Mouse (Mus musculus): ENCODE data around the gene Ttyh3. TPM values are rescaled to one million over a fixed set of nuclear protein-coding genes. Genes with fewer than 3 reads are reported as not detected.
"Not testable (repeated sequence)": the region's sequence is repeated elsewhere in the genome, so short reads cannot be mapped to it uniquely, and the experiment has no call there.

Gene Ttyh3
- polyA plus RNA-seq, 1 experiment from 2014 or later: 51.4 TPM

- WGBS: 85% methylated on average over 11 of the region's 11 CpGs
- H3K4me2 ChIP-seq (ENCODE audit: low read depth, severe bottlenecking): no peak overlapping the region
- no peak for DNase-seq (ENCODE audit: low spot score)
- H3K9me3 ChIP-seq (ENCODE audit: control insufficient read depth, low read length): no peaks in the 10 kb centered on the region
- no peak for ATAC-seq (ENCODE audit: insufficient number of reproducible peaks, low FRiP score, low TSS enrichment, low read depth)
- H3K4me3 ChIP-seq (ENCODE audit: low read depth, low read length): no peak overlapping the region
- H3K27me3 ChIP-seq (ENCODE audit: control insufficient read depth, insufficient read depth, low read length): no peaks in the 10 kb centered on the region
- no peak overlapping the region for H3K9ac ChIP-seq (ENCODE audit: low read length)
- H3K27ac ChIP-seq (replicated peaks; ENCODE audit: low read depth, low read length): no peak overlapping the region
- H3K4me1 ChIP-seq (ENCODE audit: control insufficient read depth, insufficient read depth, low read length): no peaks in the 10 kb centered on the region
- H3K36me3 ChIP-seq (ENCODE audit: control insufficient read depth, insufficient read depth, low read length): peaks cover 6% of the 10 kb centered on the region
These were observed 26.8 kb upstream of the Ttyh3 start for GRCm38 (mm10) chr5:140675640-140676039.

- no peak for ATAC-seq (ENCODE audit: insufficient number of reproducible peaks, low FRiP score, low TSS enrichment, low read depth)
- Histone ChIP-seq H3K4me2 (ENCODE audit: low read depth, severe bottlenecking) (no peak overlapping the region), H3K9me3 (ENCODE audit: control insufficient read depth, low read length) (no peaks in the 10 kb centered on the region), H3K4me1 (ENCODE audit: control insufficient read depth, insufficient read depth, low read length) (no peaks in the 10 kb centered on the region), H3K36me3 (ENCODE audit: control insufficient read depth, insufficient read depth, low read length) (peaks cover 6% of the 10 kb centered on the region), H3K4me3 (ENCODE audit: low read depth, low read length) (no peak overlapping the region), H3K27me3 (ENCODE audit: control insufficient read depth, insufficient read depth, low read length) (no peaks in the 10 kb centered on the region), H3K27ac (replicated peaks; ENCODE audit: low read depth, low read length) (no peak overlapping the region), H3K9ac (ENCODE audit: low read length) (no peak overlapping the region)
- no peak for DNase-seq (ENCODE audit: low spot score)
- 69% methylated on average over 11 of the region's 11 CpGs for WGBS
These were observed 26.2 kb upstream of the Ttyh3 start for GRCm38 (mm10) chr5:140675079-140675478.

- Histone ChIP-seq H3K9me3 (ENCODE audit: control insufficient read depth, low read length) (no peaks in the 10 kb centered on the region), H3K9ac (ENCODE audit: low read length) (no peak overlapping the region), H3K27me3 (ENCODE audit: control insufficient read depth, insufficient read depth, low read length) (no peaks in the 10 kb centered on the region), H3K4me3 (ENCODE audit: low read depth, low read length) (no peak overlapping the region), H3K36me3 (ENCODE audit: control insufficient read depth, insufficient read depth, low read length) (peaks cover 8% of the 10 kb centered on the region), H3K27ac (replicated peaks; ENCODE audit: low read depth, low read length) (no peak overlapping the region), H3K4me1 (ENCODE audit: control insufficient read depth, insufficient read depth, low read length) (no peaks in the 10 kb centered on the region), H3K4me2 (ENCODE audit: low read depth, severe bottlenecking) (no peak overlapping the region)
- WGBS: 93% methylated on average over 17 of the region's 17 CpGs
- no peak for ATAC-seq (ENCODE audit: insufficient number of reproducible peaks, low FRiP score, low TSS enrichment, low read depth)
- DNase-seq (ENCODE audit: low spot score): no peak
These were observed 25.2 kb upstream of the Ttyh3 start for GRCm38 (mm10) chr5:140674036-140674435.

- ATAC-seq (ENCODE audit: insufficient number of reproducible peaks, low FRiP score, low TSS enrichment, low read depth); H3K4me1 ChIP-seq (ENCODE audit: control insufficient read depth, insufficient read depth, low read length); H3K9me3 ChIP-seq (ENCODE audit: control insufficient read depth, low read length); H3K4me2 ChIP-seq (ENCODE audit: low read depth, severe bottlenecking); H3K27ac ChIP-seq (replicated peaks; ENCODE audit: low read depth, low read length); H3K4me3 ChIP-seq (ENCODE audit: low read depth, low read length); DNase-seq (ENCODE audit: low spot score); H3K27me3 ChIP-seq (ENCODE audit: control insufficient read depth, insufficient read depth, low read length); H3K9ac ChIP-seq (ENCODE audit: low read length); H3K36me3 ChIP-seq (ENCODE audit: control insufficient read depth, insufficient read depth, low read length): not testable (repeated sequence)
- WGBS: 92% methylated on average over 6 of the region's 6 CpGs
These were observed 23.8 kb upstream of the Ttyh3 start for GRCm38 (mm10) chr5:140672603-140673002.

- ATAC-seq (ENCODE audit: insufficient number of reproducible peaks, low FRiP score, low TSS enrichment, low read depth): no peak
- Histone ChIP-seq H3K36me3 (ENCODE audit: control insufficient read depth, insufficient read depth, low read length) (peaks cover 6% of the 10 kb centered on the region), H3K4me2 (ENCODE audit: low read depth, severe bottlenecking) (no peak overlapping the region)
These were observed 23.3 kb upstream of the Ttyh3 start for GRCm38 (mm10) chr5:140672115-140672514.

GRCm38 (mm10) chr5:140663621-140664180 lies 14.9 kb upstream of the Ttyh3 start:
- no peaks in the 10 kb centered on the region for H3K27me3 ChIP-seq (ENCODE audit: control insufficient read depth, insufficient read depth, low read length)
- no peak for ATAC-seq (ENCODE audit: insufficient number of reproducible peaks, low FRiP score, low TSS enrichment, low read depth)
- no peaks in the 10 kb centered on the region for H3K4me1 ChIP-seq (ENCODE audit: control insufficient read depth, insufficient read depth, low read length)
- no peak overlapping the region for H3K4me2 ChIP-seq (ENCODE audit: low read depth, severe bottlenecking)
- H3K9ac ChIP-seq (ENCODE audit: low read length): no peak overlapping the region
- 61% methylated on average over 7 of the region's 7 CpGs for WGBS
- no peaks in the 10 kb centered on the region; the same call in 1 of the 2 replicates for H3K36me3 ChIP-seq (ENCODE audit: control insufficient read depth, insufficient read depth, low read length)
- no peak overlapping the region for H3K27ac ChIP-seq (replicated peaks; ENCODE audit: low read depth, low read length)
- no peaks in the 10 kb centered on the region for H3K9me3 ChIP-seq (ENCODE audit: control insufficient read depth, low read length)
- peak; percentile 76 for DNase-seq (ENCODE audit: low spot score)
- no peak overlapping the region for H3K4me3 ChIP-seq (ENCODE audit: low read depth, low read length)

More at GRCm38 (mm10) chr5:140672115-140672514, 23.3 kb upstream of the Ttyh3 start:
- no peak for DNase-seq (ENCODE audit: low spot score)
- Histone ChIP-seq H3K4me3 (ENCODE audit: low read depth, low read length) (no peak overlapping the region), H3K27ac (replicated peaks; ENCODE audit: low read depth, low read length) (no peak overlapping the region), H3K27me3 (ENCODE audit: control insufficient read depth, insufficient read depth, low read length) (no peaks in the 10 kb centered on the region), H3K4me1 (ENCODE audit: control insufficient read depth, insufficient read depth, low read length) (no peaks in the 10 kb centered on the region), H3K9me3 (ENCODE audit: control insufficient read depth, low read length) (no peaks in the 10 kb centered on the region), H3K9ac (ENCODE audit: low read length) (no peak overlapping the region)
- WGBS: 97% methylated on average over 6 of the region's 6 CpGs

- Histone ChIP-seq H3K27me3 (ENCODE audit: control insufficient read depth, insufficient read depth, low read length) (no peaks in the 10 kb centered on the region), H3K9me3 (ENCODE audit: control insufficient read depth, low read length) (no peaks in the 10 kb centered on the region), H3K27ac (replicated peaks; ENCODE audit: low read depth, low read length) (no peak overlapping the region), H3K36me3 (ENCODE audit: control insufficient read depth, insufficient read depth, low read length) (no peaks in the 10 kb centered on the region; the same call in 1 of the 2 replicates), H3K4me1 (ENCODE audit: control insufficient read depth, insufficient read depth, low read length) (no peaks in the 10 kb centered on the region), H3K9ac (ENCODE audit: low read length) (no peak overlapping the region), H3K4me3 (ENCODE audit: low read depth, low read length) (no peak overlapping the region), H3K4me2 (ENCODE audit: low read depth, severe bottlenecking) (no peak overlapping the region)
- ATAC-seq (ENCODE audit: insufficient number of reproducible peaks, low FRiP score, low TSS enrichment, low read depth) (no peak; the same call in 1 of the 2 replicates), DNase-seq (ENCODE audit: low spot score) (no peak)
- 71% methylated on average over 17 of the region's 17 CpGs for WGBS
These were observed 14.1 kb upstream of the Ttyh3 start for GRCm38 (mm10) chr5:140662741-140663592.

GRCm38 (mm10) chr5:140661875-140662643 lies 13.2 kb upstream of the Ttyh3 start:
- ATAC-seq (ENCODE audit: insufficient number of reproducible peaks, low FRiP score, low TSS enrichment, low read depth) (no peak), DNase-seq (ENCODE audit: low spot score) (no peak)
- H3K4me1 ChIP-seq (ENCODE audit: control insufficient read depth, insufficient read depth, low read length): no peaks in the 10 kb centered on the region
- H3K27me3 ChIP-seq (ENCODE audit: control insufficient read depth, insufficient read depth, low read length): no peaks in the 10 kb centered on the region
- 70% methylated on average over 12 of the region's 12 CpGs for WGBS
- no peak overlapping the region for H3K27ac ChIP-seq (replicated peaks; ENCODE audit: low read depth, low read length)
- H3K9ac ChIP-seq (ENCODE audit: low read length): no peak overlapping the region; the same call in 1 of the 2 replicates
- H3K36me3 ChIP-seq (ENCODE audit: control insufficient read depth, insufficient read depth, low read length): no peaks in the 10 kb centered on the region
- no peak overlapping the region for H3K4me3 ChIP-seq (ENCODE audit: low read depth, low read length)
- H3K4me2 ChIP-seq (ENCODE audit: low read depth, severe bottlenecking): no peak overlapping the region
- no peaks in the 10 kb centered on the region for H3K9me3 ChIP-seq (ENCODE audit: control insufficient read depth, low read length)
